Mouse (Mus musculus) natural killer cell, adult 2 months (primary cell): ENCODE results near the gene Fzd4.

Experiments used
- DNase-seq, 2 experiments: peaks; one replicate each; pipeline ENCODE4 v3.0.0; 2022; ENCODE audit warnings: low spot score in 2 of 2

Fzd4 gene

DNA sequence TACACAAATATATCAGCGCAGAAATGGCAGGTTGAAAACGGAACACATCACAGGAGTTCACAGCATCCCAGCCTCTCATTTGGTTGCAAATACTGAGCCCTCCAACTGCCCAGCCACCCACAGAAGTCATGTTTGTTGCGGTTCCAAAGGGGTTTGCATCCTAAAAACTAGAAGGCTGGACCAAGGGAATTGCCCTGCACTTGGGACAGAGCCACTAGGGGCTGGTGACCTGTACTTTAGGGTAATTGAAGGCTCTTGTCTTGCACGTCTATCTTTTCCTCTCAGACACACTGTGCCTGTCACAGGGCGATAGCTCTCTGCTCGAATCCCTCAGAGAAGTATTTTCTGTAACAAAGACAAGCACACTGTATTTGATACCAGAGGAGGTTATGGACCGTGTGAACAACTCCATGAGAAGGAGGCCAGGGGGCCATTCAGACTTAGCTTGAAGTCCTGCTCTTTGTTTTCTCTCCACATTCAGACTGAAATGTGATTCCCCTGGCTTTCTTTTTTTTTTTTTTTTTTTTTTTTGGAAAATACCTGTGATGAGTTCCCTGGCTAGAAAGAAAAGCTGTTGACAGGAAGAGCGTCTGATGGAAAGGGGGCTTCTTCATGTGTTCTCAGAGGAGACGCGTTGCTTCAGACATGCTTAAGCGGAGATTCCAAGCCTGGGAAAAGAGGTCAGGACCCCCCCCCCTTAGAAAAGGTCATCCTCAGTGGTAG lies 2.9 kb upstream of the Fzd4 start:
- no peak for DNase-seq

DNA sequence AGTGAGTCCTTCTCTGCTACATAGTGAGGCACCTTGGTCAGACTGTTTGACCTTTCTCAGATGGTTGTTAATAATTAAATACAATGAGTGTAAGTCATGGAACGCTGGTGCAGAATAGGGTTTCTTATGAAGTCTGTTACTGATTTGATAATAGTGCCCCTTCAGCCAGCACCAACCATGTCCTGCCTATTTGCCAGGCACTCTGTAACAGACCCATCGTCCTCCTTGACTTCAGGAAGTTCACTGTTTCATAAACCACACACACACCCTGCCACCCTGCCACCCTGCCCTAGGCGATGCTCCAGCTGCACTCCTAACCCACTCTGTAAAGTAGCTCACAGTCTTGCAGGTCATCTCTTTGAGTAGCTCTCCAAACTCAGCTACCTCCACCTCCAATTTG lies 2.2 kb upstream of the Fzd4 start:
- DNase-seq, result no peak

GRCm38 (mm10) chr7:89403053-89403972 lies 842 bp upstream of the Fzd4 start:
- DNase-seq, result peak; percentile 11 to 21

DNA sequence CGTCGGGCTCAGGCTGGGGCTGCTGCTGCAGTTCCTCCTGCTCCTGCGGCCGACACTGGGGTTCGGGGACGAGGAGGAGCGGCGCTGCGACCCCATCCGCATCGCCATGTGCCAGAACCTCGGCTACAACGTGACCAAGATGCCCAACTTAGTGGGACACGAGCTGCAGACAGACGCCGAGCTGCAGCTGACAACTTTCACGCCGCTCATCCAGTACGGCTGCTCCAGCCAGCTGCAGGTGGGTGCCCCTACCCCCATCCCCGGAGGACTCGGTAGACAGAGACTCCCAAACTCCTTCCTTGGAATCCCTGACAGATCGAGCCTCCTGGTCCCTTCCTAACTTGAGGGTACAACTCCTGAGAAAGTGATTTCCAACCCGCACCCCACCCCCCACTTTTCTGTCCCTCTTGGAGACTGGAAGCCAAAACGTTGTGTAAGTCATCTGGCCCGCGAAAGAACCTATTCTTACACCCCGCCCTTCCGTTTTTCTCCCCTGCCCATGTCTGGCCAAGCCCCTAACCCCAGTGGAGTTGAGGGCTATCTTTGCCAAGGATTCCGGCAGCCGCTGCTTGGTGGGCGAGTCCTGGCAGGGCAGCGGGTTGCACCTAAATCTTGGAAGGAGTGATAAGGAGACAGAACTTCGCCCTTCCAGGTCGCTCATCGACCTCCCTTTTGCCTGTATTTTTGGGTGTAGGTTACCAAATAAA lies 732 bp downstream of the Fzd4 start:
- peak in 1 of 2 experiments; percentile 8 for DNase-seq

DNA sequence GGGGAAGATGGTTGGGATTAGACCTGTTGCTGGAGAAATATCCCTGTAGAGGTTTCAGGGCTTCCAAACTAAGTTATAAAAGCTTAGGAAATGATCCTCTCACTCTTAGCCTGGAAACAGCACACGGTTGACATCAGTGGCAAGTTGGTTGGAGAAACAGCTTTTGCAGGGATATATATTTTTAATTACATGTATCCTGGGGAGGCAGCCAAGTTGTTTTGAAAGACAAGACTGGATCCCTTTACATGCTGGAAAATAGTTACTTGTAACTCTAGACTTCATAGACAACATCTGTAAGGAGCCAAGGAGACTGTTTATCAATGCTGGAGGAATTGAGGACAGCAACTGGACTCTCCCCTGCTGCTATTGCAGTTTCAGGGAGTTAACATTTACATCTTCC lies 1.9 kb downstream of the Fzd4 start:
- DNase-seq, result no peak

- DNase-seq, result no peak
These were observed 3.1 kb downstream of the Fzd4 start for GRCm38 (mm10) chr7:89407006-89407940.

DNA sequence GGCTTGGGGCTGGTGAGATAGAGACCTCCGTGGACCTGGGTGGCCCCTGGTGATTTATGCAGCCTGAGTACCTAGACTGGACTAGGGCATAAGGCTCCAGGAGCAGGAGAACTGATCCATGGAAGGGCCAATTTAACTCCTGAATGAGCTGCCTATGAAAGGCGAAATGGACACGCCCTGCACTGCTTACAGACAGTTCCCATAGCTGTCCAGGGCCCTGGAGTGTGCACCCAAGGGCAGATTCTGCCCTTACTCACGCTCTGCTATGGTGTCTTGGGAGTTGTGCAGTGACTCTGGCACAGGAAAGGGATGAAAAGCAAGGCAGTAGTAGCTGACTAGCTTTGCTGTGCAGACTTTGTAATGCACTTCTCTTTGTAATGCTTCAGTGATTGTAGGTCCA lies 6.1 kb downstream of the Fzd4 start:
- DNase-seq, result no peak

DNA sequence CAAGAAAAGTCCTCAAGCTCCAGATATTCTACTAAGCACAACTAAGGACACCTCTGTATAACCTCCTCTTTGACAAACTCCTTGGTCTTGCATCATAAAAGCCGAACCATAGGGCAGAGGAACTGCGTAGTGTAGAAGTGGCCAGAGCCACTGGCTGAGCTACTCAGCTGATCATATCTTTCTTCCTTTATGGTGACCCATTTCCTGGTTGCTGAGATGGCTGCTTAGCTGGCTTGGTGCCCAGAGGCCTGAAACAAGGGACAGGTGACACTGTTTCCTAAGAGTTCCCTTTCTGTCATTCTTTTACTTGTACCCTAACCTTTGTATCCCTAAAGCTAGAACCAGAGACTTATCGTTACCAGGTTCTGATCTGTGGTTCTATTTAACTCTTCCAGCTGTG lies 7.2 kb downstream of the Fzd4 start:
- DNase-seq, result peak in 1 of 2 experiments; percentile 10

DNA sequence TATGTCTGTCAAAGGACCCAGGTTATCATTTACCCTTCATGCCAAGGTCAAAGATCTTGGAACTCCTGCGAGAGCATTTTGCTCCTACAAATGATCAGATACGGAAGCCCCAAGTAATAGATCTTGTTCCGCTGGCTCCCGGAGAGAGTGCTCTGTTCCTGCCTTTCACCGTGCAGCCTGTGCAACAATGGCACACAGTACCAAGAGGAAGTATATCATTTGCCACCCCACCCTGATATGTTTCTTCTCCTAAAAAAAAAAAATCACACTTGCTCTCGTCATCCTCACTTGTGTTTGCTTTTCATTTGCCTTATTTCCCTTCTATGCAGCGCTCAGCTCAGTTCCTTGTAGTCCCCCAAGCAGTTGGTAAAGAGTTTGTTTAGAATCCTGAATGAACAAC lies 7.9 kb downstream of the Fzd4 start:
- DNase-seq, result no peak

GRCm38 (mm10) chr7:89416027-89416426 lies 11.9 kb downstream of the Fzd4 start:
- DNase-seq, result no peak

GRCm38 (mm10) chr7:89417707-89418106 lies 13.6 kb downstream of the Fzd4 start:
- no peak for DNase-seq

DNA sequence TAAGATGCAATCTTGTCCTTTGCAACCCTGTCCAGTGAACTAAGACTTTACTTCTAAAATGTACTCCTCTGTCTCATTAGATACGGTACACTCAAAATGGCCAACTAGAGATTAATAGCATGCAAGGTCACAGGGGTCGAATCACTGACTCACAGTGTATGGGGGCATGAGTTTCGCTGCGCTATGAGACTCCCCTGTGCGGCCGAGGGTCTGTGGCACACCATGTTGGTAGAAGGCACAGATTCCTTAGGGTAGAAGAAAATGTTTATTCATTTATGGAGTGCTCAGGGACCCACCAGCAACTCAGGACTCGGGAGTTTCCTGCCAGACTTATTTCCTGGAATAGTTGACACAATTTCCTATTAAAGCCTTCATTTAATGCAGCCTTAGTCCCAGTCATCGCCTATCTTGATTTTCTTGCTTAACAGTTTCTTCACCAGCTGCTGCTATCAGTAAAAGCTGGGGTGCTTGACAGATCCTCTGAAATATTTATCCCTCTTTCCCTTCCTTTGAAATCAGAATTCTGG lies 14.0 kb downstream of the Fzd4 start:
- DNase-seq, result no peak

GRCm38 (mm10) chr7:89418917-89419679 lies 14.9 kb downstream of the Fzd4 start:
- no peak for DNase-seq

DNA sequence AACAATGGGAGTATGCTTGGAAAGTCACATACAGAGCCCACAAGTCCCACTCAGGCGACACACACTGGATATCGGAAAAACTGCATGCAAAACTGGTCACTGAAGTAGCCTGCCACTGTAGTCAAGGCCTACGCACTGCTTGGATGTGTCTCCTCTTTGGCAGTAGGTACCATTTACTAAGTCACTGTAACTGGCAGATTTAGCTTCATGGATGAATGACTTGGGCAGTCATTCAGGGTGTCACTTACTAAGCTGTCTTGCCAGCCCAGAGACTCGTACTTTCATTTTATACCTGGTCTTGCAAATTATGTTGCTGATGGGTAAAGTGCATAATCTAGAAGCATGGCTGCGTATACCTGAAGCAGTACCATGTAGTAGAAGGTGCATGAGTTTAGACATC lies 17.1 kb downstream of the Fzd4 start:
- DNase-seq, result no peak

GRCm38 (mm10) chr7:89422650-89423049 lies 18.5 kb downstream of the Fzd4 start:
- DNase-seq, result no peak

GRCm38 (mm10) chr7:89423194-89423593 lies 19.0 kb downstream of the Fzd4 start:
- no peak for DNase-seq

GRCm38 (mm10) chr7:89423688-89424255 lies 19.6 kb downstream of the Fzd4 start:
- no peak for DNase-seq

DNA sequence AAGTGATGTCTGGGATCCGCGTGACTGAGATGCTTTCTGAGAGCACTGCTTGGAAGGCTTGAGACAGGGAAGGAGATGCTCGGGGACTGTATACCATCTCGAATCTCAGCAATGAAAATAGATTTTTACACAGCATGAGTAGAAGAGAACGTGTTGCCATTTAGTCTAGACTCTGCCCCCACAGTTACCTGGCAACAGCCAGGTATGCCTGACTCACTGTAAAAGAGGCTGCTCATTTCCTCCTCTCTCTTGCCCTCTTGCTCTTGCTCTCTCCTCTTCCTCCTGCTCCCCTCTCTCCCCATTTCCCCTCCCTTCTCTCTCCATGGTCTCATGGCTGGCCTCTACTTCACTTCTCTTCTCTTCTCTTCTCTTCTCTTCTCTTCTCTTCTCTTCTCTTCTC lies 20.5 kb downstream of the Fzd4 start:
- DNase-seq, result no peak

GRCm38 (mm10) chr7:89425803-89426725 lies 21.9 kb downstream of the Fzd4 start:
- DNase-seq, result no peak
